Mouse (Mus musculus) neural tube, embryonic 13.5 days (tissue): ENCODE data around the gene Ubl5. TPM values are rescaled to one million over a fixed set of nuclear protein-coding genes. Genes with fewer than 3 reads are reported as not detected.
"Not testable (repeated sequence)": the region's sequence is repeated elsewhere in the genome, so short reads cannot be mapped to it uniquely, and the experiment has no call there.

Experiments used
- ATAC-seq: fragments of 200-750 bp; cut with Nextera tagmentation; 2 replicates; pipeline ENCODE4 v1.8.0; 2017; ENCODE audit warnings: low read depth, mild to moderate bottlenecking, moderate TSS enrichment, moderate library complexity
- H3K27ac ChIP-seq: fragments of 300-500 bp; sonication (generic); replicated peaks from 2 replicates; pipeline ENCODE4 v1.5.1; 2015; ENCODE audit warnings: moderate library complexity, mild to moderate bottlenecking, inconsistent platforms
- H3K27me3 ChIP-seq: fragments of 300-500 bp; sonication (generic); 2 replicates; pipeline ENCODE4 v1.6.1; 2015; ENCODE audit warnings: mild to moderate bottlenecking, inconsistent platforms
- H3K36me3 ChIP-seq: fragments of 300-500 bp; sonication (generic); 2 replicates; pipeline ENCODE4 v1.6.1; 2015; ENCODE audit warnings: mild to moderate bottlenecking, inconsistent platforms
- H3K4me1 ChIP-seq: fragments of 300-500 bp; sonication (generic); replicated peaks from 2 replicates; pipeline ENCODE4 v1.6.1; 2015; ENCODE audit warnings: inconsistent platforms
- H3K4me2 ChIP-seq: fragments of 300-500 bp; sonication (generic); 2 replicates; pipeline ENCODE4 v1.6.1; 2015; ENCODE audit warnings: inconsistent platforms, mild to moderate bottlenecking, moderate library complexity
- H3K4me3 ChIP-seq: fragments of 300-500 bp; sonication (generic); 2 replicates; pipeline ENCODE4 v1.5.1; 2015; ENCODE audit warnings: mild to moderate bottlenecking, inconsistent platforms
- H3K9ac ChIP-seq: fragments of 300-500 bp; sonication (generic); 2 replicates; pipeline ENCODE4 v1.6.1; 2015; ENCODE audit warnings: moderate library complexity, mild to moderate bottlenecking, inconsistent platforms
- H3K9me3 ChIP-seq: fragments of 300-500 bp; sonication (generic); 2 replicates; pipeline ENCODE4 v1.6.1; 2016; ENCODE audit warnings: inconsistent platforms
- WGBS: fragments of 180-500 bp; shearing (Covaris S2); methylation state at CpG from one replicate; pipeline ENCODE4 v1.1.7; 2015; 5-methylcytosine and 5-hydroxymethylcytosine counted together
- polyA plus RNA-seq: library from polyadenylated mRNA; unstranded; fragments of >200 nt; fragmentation: Nextera tagmentation; extraction: Ambion mirVana; gene quantifications from 2 replicates; pipeline ENCODE4 v1.2.1, GENCODE M21; 2015

Gene Ubl5
- polyA plus RNA-seq, 1 experiment from 2014 or later = 545 TPM

- no peak overlapping the region for H3K4me2 ChIP-seq
- 57% methylated on average over 17 of the region's 17 CpGs for WGBS
- no peak for ATAC-seq
Observed at GRCm38 (mm10) chr9:20685081-20685861, 42.6 kb downstream of the Ubl5 start.

DNA sequence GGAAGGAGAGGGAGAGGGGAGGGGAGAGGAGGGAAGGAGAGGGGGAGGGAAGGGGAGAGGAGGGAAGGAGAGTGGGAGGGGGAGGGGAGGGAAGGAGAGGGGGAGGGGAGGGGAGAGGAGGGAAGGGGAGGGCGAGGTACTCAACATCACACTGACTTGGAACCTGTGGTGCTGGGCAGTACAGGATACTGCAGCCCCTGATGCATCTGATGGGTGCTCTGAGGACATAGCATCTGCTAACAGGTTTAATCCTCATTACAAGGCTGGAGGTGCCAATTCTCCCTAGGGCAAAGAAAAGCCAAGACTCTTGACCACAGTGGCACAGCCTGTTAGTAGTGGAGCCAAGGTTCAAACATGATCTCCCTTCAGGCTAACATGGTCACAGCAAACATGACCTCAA is 46.7 kb downstream of the Ubl5 start:
- Histone ChIP-seq H3K27me3 (no peaks in the 10 kb centered on the region), H3K4me2 (no peak overlapping the region), H3K36me3 (no peaks in the 10 kb centered on the region), H3K27ac (peak overlapping the region; percentile 80), H3K4me1 (peaks cover 29% of the 10 kb centered on the region), H3K9me3 (no peaks in the 10 kb centered on the region), H3K9ac (no peak overlapping the region), H3K4me3 (no peak overlapping the region)
- 50% methylated on average over 1 of the region's 1 CpGs for WGBS
- no peak for ATAC-seq

More at GRCm38 (mm10) chr9:20685081-20685861, 42.6 kb downstream of the Ubl5 start:
- Histone ChIP-seq H3K9me3 (no peaks in the 10 kb centered on the region), H3K4me3 (no peak overlapping the region), H3K36me3 (no peaks in the 10 kb centered on the region), H3K4me1 (peaks cover 21% of the 10 kb centered on the region), H3K27me3 (no peaks in the 10 kb centered on the region), H3K9ac (no peak overlapping the region), H3K27ac (no peak overlapping the region)

GRCm38 (mm10) chr9:20689913-20690312 is 47.2 kb downstream of the Ubl5 start:
- H3K27ac ChIP-seq = peak overlapping the region; percentile 80
- H3K4me3 ChIP-seq = no peak overlapping the region
- H3K9me3 ChIP-seq = no peaks in the 10 kb centered on the region
- peak; percentile 68 for ATAC-seq
- no peak overlapping the region for H3K4me2 ChIP-seq
- WGBS = 3% methylated on average over 4 of the region's 4 CpGs
- peak overlapping the region; percentile 43 for H3K9ac ChIP-seq
- H3K4me1 ChIP-seq = peaks cover 34% of the 10 kb centered on the region
- H3K36me3 ChIP-seq = no peaks in the 10 kb centered on the region
- H3K27me3 ChIP-seq = no peaks in the 10 kb centered on the region

GRCm38 (mm10) chr9:20690449-20690848 is 47.8 kb downstream of the Ubl5 start:
- Histone ChIP-seq H3K27ac (peak overlapping the region; percentile 80), H3K4me1 (peaks cover 39% of the 10 kb centered on the region)
- not testable (repeated sequence) for H3K27me3 ChIP-seq, H3K4me2 ChIP-seq, H3K9me3 ChIP-seq, H3K9ac ChIP-seq, H3K4me3 ChIP-seq, ATAC-seq, H3K36me3 ChIP-seq
- WGBS = 78% methylated on average over 2 of the region's 2 CpGs

DNA sequence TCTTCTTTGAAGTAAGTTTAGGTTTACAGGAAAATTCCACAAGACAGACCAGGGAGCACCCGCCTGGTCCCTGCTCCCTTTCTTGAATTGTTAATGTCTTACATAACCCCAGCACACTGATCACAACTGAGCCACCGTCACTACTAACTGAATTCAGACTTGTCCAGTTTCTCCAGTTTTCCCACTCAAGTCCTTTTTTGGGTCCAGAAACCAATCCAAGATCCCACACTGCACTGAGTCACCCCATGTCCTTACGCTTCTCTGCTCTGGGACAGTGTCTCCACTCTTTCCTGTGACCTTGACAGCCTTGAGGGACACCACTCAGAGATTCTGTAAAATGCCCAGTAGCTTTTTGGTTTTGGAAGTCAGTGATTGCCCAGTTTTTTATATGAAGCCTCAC is 50.2 kb downstream of the Ubl5 start:
- 87% methylated on average over 3 of the region's 3 CpGs for WGBS
- ATAC-seq = no peak
- Histone ChIP-seq H3K4me1 (peaks cover 62% of the 10 kb centered on the region), H3K9me3 (no peaks in the 10 kb centered on the region), H3K4me2 (no peak overlapping the region), H3K4me3 (no peak overlapping the region), H3K27ac (0 out of 2 replicates have a peak overlapping the region, but pooled peaks have one; percentile 18), H3K36me3 (no peaks in the 10 kb centered on the region), H3K9ac (no peak overlapping the region), H3K27me3 (no peaks in the 10 kb centered on the region)

- H3K4me1 ChIP-seq = peaks cover 62% of the 10 kb centered on the region
- 3% methylated on average over 25 of the region's 25 CpGs for WGBS
- peak overlapping the region; percentile 22 for H3K4me3 ChIP-seq
- no peaks in the 10 kb centered on the region for H3K27me3 ChIP-seq
- no peaks in the 10 kb centered on the region for H3K9me3 ChIP-seq
- peak overlapping the region; percentile 75 for H3K27ac ChIP-seq
- peak overlapping the region; percentile 54 for H3K4me2 ChIP-seq
- H3K36me3 ChIP-seq = no peaks in the 10 kb centered on the region
- peak overlapping the region; percentile 67 for H3K9ac ChIP-seq
- ATAC-seq = 0 out of 2 replicates have a peak, but pooled peaks have one; percentile 19
Observed at GRCm38 (mm10) chr9:20694721-20695235, 52.1 kb downstream of the Ubl5 start.

GRCm38 (mm10) chr9:20696107-20696712 is 53.5 kb downstream of the Ubl5 start:
- Histone ChIP-seq H3K9ac (no peak overlapping the region), H3K4me1 (peaks cover 54% of the 10 kb centered on the region), H3K27me3 (no peaks in the 10 kb centered on the region), H3K4me2 (no peak overlapping the region), H3K36me3 (no peaks in the 10 kb centered on the region), H3K27ac (peak overlapping the region; percentile 5; the same call in 1 of the 2 replicates), H3K9me3 (no peaks in the 10 kb centered on the region), H3K4me3 (no peak overlapping the region)
- WGBS = 52% methylated on average over 5 of the region's 5 CpGs
- ATAC-seq = no peak

Other genes with a start within 250 kb of the Ubl5 start
- gene Zfp26, start 182.7 kb upstream of the Ubl5 start, polyA plus RNA-seq = 15.2 and 15.3 TPM in 2 replicates
- 29.3 and 30.4 TPM in 2 replicates for gene Zfp426, start 150.1 kb upstream of the Ubl5 start, polyA plus RNA-seq
- gene Zfp266, start 121.5 kb upstream of the Ubl5 start, polyA plus RNA-seq = 107 and 129 TPM in 2 replicates
- 39.6 and 44.4 TPM in 2 replicates for gene Zfp846, start 61.6 kb upstream of the Ubl5 start, polyA plus RNA-seq
- gene Fbxl12, start 1.9 kb downstream of the Ubl5 start, polyA plus RNA-seq = 16.0 and 16.2 TPM in 2 replicates
- gene Pin1, start 9.2 kb downstream of the Ubl5 start, polyA plus RNA-seq = 55.4 and 58.9 TPM in 2 replicates
- gene Olfm2, start 103.5 kb downstream of the Ubl5 start, polyA plus RNA-seq = 127 and 128 TPM in 2 replicates
- gene Col5a3, start 172.2 kb downstream of the Ubl5 start, polyA plus RNA-seq = 0.45 and 0.59 TPM in 2 replicates
- not detected in 2 replicates for gene Rdh8, start 175.6 kb downstream of the Ubl5 start, polyA plus RNA-seq
- gene A230050P20Rik, start 225.8 kb downstream of the Ubl5 start, polyA plus RNA-seq = 2.6 and 2.7 TPM in 2 replicates
- 8.8 and 9.7 TPM in 2 replicates for gene Angptl6, start 236.8 kb downstream of the Ubl5 start, polyA plus RNA-seq
- 48.1 and 51.9 TPM in 2 replicates for gene Ppan, start 245.3 kb downstream of the Ubl5 start, polyA plus RNA-seq